Mouse (Mus musculus) adrenal gland, postnatal 14 days (tissue): ENCODE data around the gene Itfg2. TPM values are rescaled to one million over a fixed set of nuclear protein-coding genes. Genes with fewer than 3 reads are reported as not detected.

Source experiments
- DNase-seq: peaks from one replicate; pipeline ENCODE4 v3.0.0; 2021; ENCODE audit warnings: mixed read lengths
- long read RNA-seq, 2 experiments: library from polyadenylated mRNA; stranded (forward); transcript quantifications; one replicate each; pipeline ENCODE4 v2.0.0; 2021
- total RNA-seq: library from RNA; stranded (reverse); gene quantifications from 2 replicates; pipeline ENCODE4 v1.2.3, GENCODE M21; 2021

The Itfg2 gene
- total RNA-seq, result 21.6 and 35.8 TPM in 2 replicates
- long read RNA-seq, experiment 1, transcript Itfg2-201 (12 exons, 2,320 nt), result major isoform, 28 of 42 reads
- long read RNA-seq, experiment 1, partial matches to known transcripts, result 2 of 42 reads
- long read RNA-seq, experiment 1, other reads (novel, unspliced or antisense), result 8 of 42 reads
- long read RNA-seq, experiment 2, transcript Itfg2-201 (12 exons, 2,320 nt), result major isoform, 15 of 19 reads
- long read RNA-seq, experiment 2, partial matches to known transcripts, result 0 of 19 reads
- long read RNA-seq, experiment 2, other reads (novel, unspliced or antisense), result 2 of 19 reads

- DNase-seq, result peak; percentile 97
These were observed at the start of gene Itfg2 for GRCm38 (mm10) chr6:128424269-128425019. TSS of gene Itfg2 (minus strand) at chr6:128424931.

- DNase-seq, result no peak
These were observed 49.4 kb upstream of the Itfg2 start for GRCm38 (mm10) chr6:128474112-128474511.

- peak; percentile 85 for DNase-seq
These were observed 44.7 kb upstream of the Itfg2 start for GRCm38 (mm10) chr6:128469451-128469850.

GRCm38 (mm10) chr6:128467298-128467697 is 42.6 kb upstream of the Itfg2 start:
- DNase-seq, result peak; percentile 81

- DNase-seq, result no peak
These were observed 41.8 kb upstream of the Itfg2 start for GRCm38 (mm10) chr6:128466563-128466962.

- no peak for DNase-seq
These were observed 41.3 kb upstream of the Itfg2 start for GRCm38 (mm10) chr6:128466043-128466442.

GRCm38 (mm10) chr6:128464996-128465395 is 40.3 kb upstream of the Itfg2 start:
- no peak for DNase-seq

- DNase-seq, result no peak
These were observed 36.9 kb upstream of the Itfg2 start for GRCm38 (mm10) chr6:128461606-128462005.

GRCm38 (mm10) chr6:128460729-128461503 is 36.2 kb upstream of the Itfg2 start:
- no peak for DNase-seq

GRCm38 (mm10) chr6:128460321-128460720 is 35.6 kb upstream of the Itfg2 start:
- no peak for DNase-seq

GRCm38 (mm10) chr6:128457186-128457585 is 32.5 kb upstream of the Itfg2 start:
- DNase-seq, result peak; percentile 28

GRCm38 (mm10) chr6:128455835-128456605 is 31.3 kb upstream of the Itfg2 start:
- DNase-seq, result peak; percentile 61

GRCm38 (mm10) chr6:128447063-128447462 is 22.3 kb upstream of the Itfg2 start:
- no peak for DNase-seq

GRCm38 (mm10) chr6:128445761-128446535 is 21.2 kb upstream of the Itfg2 start:
- DNase-seq, result peak; percentile 81

GRCm38 (mm10) chr6:128440238-128440637 is 15.5 kb upstream of the Itfg2 start:
- DNase-seq, result no peak

- peak; percentile 24 for DNase-seq
These were observed 14.2 kb upstream of the Itfg2 start for GRCm38 (mm10) chr6:128438871-128439341.

- DNase-seq, result peak; percentile 97
These were observed 13.7 kb upstream of the Itfg2 start, which contains the start of gene Fkbp4 for GRCm38 (mm10) chr6:128438317-128438870. TSS of gene Fkbp4 (minus strand) at chr6:128438677.

- DNase-seq, result peak; percentile 85
These were observed 13.1 kb upstream of the Itfg2 start for GRCm38 (mm10) chr6:128437731-128438316.

GRCm38 (mm10) chr6:128437288-128437687 is 12.6 kb upstream of the Itfg2 start:
- no peak for DNase-seq

- no peak for DNase-seq
These were observed 11.8 kb upstream of the Itfg2 start for GRCm38 (mm10) chr6:128436356-128437005.
